Mouse (Mus musculus) midbrain, postnatal 0 days (tissue): ENCODE measurements around the gene Wiz. TPM values are rescaled to one million over a fixed set of nuclear protein-coding genes. Genes with fewer than 3 reads are reported as not detected.

ENCODE experiments used
- ATAC-seq: fragments of 200-750 bp; cut with Nextera tagmentation; 2 replicates; pipeline ENCODE4 v1.8.0; 2017; ENCODE audit warnings: moderate number of reproducible peaks, mild to moderate bottlenecking, moderate TSS enrichment, moderate library complexity; ENCODE audit not compliant: low FRiP score
- DNase-seq: peaks from one replicate; pipeline ENCODE4 v3.0.0-alpha.2; 2015; ENCODE audit warnings: low spot score
- H3K27ac ChIP-seq: fragments of 300-500 bp; sonication (generic); 2 replicates; pipeline ENCODE4 v1.5.1; 2014; ENCODE audit warnings: low read depth, mild to moderate bottlenecking, low read length, mixed read lengths
- H3K27me3 ChIP-seq: fragments of 300-500 bp; sonication (generic); 2 replicates; pipeline ENCODE4 v1.6.1; 2014; ENCODE audit warnings: low read length, control low read depth, mixed read lengths; ENCODE audit not compliant: insufficient read depth
- H3K36me3 ChIP-seq: fragments of 300-500 bp; sonication (generic); 2 replicates; pipeline ENCODE4 v1.6.1; 2014; ENCODE audit warnings: low read length, control low read depth, mixed read lengths; ENCODE audit not compliant: insufficient read depth
- H3K4me1 ChIP-seq: fragments of 300-500 bp; sonication (generic); 2 replicates; pipeline ENCODE4 v1.6.1; 2014; ENCODE audit warnings: mild to moderate bottlenecking, control low read depth, antibody characterized with exemption, low read length, mixed read lengths; ENCODE audit not compliant: insufficient read depth
- H3K4me2 ChIP-seq: fragments of 300-500 bp; sonication (generic); 2 replicates; pipeline ENCODE4 v1.6.1; 2014; ENCODE audit warnings: low read depth, mild to moderate bottlenecking, low read length, mixed read lengths; ENCODE audit not compliant: poor library complexity, severe bottlenecking
- H3K4me3 ChIP-seq: fragments of 300-500 bp; sonication (generic); 2 replicates; pipeline ENCODE4 v1.5.1; 2014; ENCODE audit warnings: low read depth, mild to moderate bottlenecking, low read length, moderate library complexity
- H3K9ac ChIP-seq: fragments of 300-500 bp; sonication (generic); replicated peaks from 2 replicates; pipeline ENCODE4 v1.6.1; 2014; ENCODE audit warnings: mild to moderate bottlenecking, low read length, moderate library complexity, mixed read lengths; ENCODE audit not compliant: poor library complexity, severe bottlenecking
- H3K9me3 ChIP-seq: fragments of 300-500 bp; sonication (generic); 2 replicates; pipeline ENCODE4 v1.6.1; 2016; ENCODE audit warnings: low read length, control low read depth
- CTCF ChIP-seq: IDR thresholded peaks from 2 replicates; pipeline ENCODE4 v1.5.1; 2016; ENCODE audit warnings: antibody characterized with exemption, mild to moderate bottlenecking
- WGBS: fragments of 180-500 bp; shearing (Covaris S2); extraction: QIAGEN DNeasy Blood & Tissue Kit; methylation state at CpG from one replicate; pipeline ENCODE4 v1.1.7; 2014; 5-methylcytosine and 5-hydroxymethylcytosine counted together
- polyA plus RNA-seq: library from polyadenylated mRNA; unstranded; fragments of >200 nt; fragmentation: Nextera tagmentation; extraction: Ambion mirVana; gene quantifications from 2 replicates; pipeline ENCODE4 v1.2.1, GENCODE M21; 2015
- total RNA-seq: library from RNA; depleted of rRNA; stranded (reverse); fragments of >200 nt; gene quantifications from 2 replicates; pipeline ENCODE4 v1.2.3, GENCODE M21; 2014

Gene Wiz
- total and polyA plus RNA-seq, 2 experiments from 2014 or later: 41.3 to 68.0 TPM

GRCm38 (mm10) chr17:32356766-32357760 lies 32.2 kb downstream of the Wiz start:
- H3K9ac ChIP-seq: no peak overlapping the region
- ATAC-seq: no peak
- H3K4me2 ChIP-seq: no peak overlapping the region
- no peak overlapping the region for H3K27ac ChIP-seq
- H3K27me3 ChIP-seq: no peaks in the 10 kb centered on the region
- no peak for DNase-seq
- no peak for TF ChIP-seq CTCF
- H3K4me1 ChIP-seq: no peaks in the 10 kb centered on the region
- H3K36me3 ChIP-seq: peaks cover 80% of the 10 kb centered on the region
- WGBS: 80% methylated on average over 24 of the region's 24 CpGs
- H3K4me3 ChIP-seq: no peak overlapping the region
- H3K9me3 ChIP-seq: no peaks in the 10 kb centered on the region

GRCm38 (mm10) chr17:32356281-32356680 lies 33.0 kb downstream of the Wiz start:
- Histone ChIP-seq H3K36me3 (peaks cover 74% of the 10 kb centered on the region), H3K4me2 (no peak overlapping the region), H3K27me3 (no peaks in the 10 kb centered on the region), H3K9ac (no peak overlapping the region), H3K9me3 (no peaks in the 10 kb centered on the region), H3K4me3 (no peak overlapping the region), H3K27ac (no peak overlapping the region), H3K4me1 (no peaks in the 10 kb centered on the region)
- 81% methylated on average over 9 of the region's 9 CpGs for WGBS
- TF ChIP-seq CTCF: no peak
- no peak for ATAC-seq
- DNase-seq: no peak

GRCm38 (mm10) chr17:32355031-32355430 lies 34.2 kb downstream of the Wiz start:
- 92% methylated on average over 6 of the region's 6 CpGs for WGBS
- no peak overlapping the region for H3K4me3 ChIP-seq
- H3K36me3 ChIP-seq: peaks cover 65% of the 10 kb centered on the region
- no peaks in the 10 kb centered on the region for H3K9me3 ChIP-seq
- no peak for ATAC-seq
- no peaks in the 10 kb centered on the region for H3K27me3 ChIP-seq
- no peak for DNase-seq
- H3K27ac ChIP-seq: no peak overlapping the region
- H3K4me1 ChIP-seq: no peaks in the 10 kb centered on the region
- H3K9ac ChIP-seq: no peak overlapping the region
- H3K4me2 ChIP-seq: no peak overlapping the region
- TF ChIP-seq CTCF: no peak

- ATAC-seq (no peak), DNase-seq (peak; percentile 26)
- Histone ChIP-seq H3K9me3 (no peaks in the 10 kb centered on the region), H3K27me3 (no peaks in the 10 kb centered on the region), H3K4me2 (no peak overlapping the region), H3K4me1 (no peaks in the 10 kb centered on the region), H3K9ac (no peak overlapping the region), H3K4me3 (no peak overlapping the region), H3K36me3 (peaks cover 57% of the 10 kb centered on the region), H3K27ac (no peak overlapping the region)
- TF ChIP-seq CTCF: no peak
- WGBS: 36% methylated on average over 5 of the region's 5 CpGs
These were observed 35.0 kb downstream of the Wiz start for GRCm38 (mm10) chr17:32354211-32354610.

GRCm38 (mm10) chr17:32353696-32354095 lies 35.5 kb downstream of the Wiz start:
- Histone ChIP-seq H3K4me3 (no peak overlapping the region), H3K27me3 (no peaks in the 10 kb centered on the region), H3K4me1 (peaks cover 5% of the 10 kb centered on the region; the same call in 1 of the 2 replicates), H3K27ac (no peak overlapping the region), H3K9ac (0 out of 2 replicates have a peak overlapping the region, but pooled peaks have one; percentile 33), H3K9me3 (no peaks in the 10 kb centered on the region), H3K4me2 (no peak overlapping the region), H3K36me3 (peaks cover 52% of the 10 kb centered on the region)
- no peak for TF ChIP-seq CTCF
- WGBS: 44% methylated on average over 4 of the region's 4 CpGs
- ATAC-seq (no peak), DNase-seq (peak; percentile 94)

- no peak for ATAC-seq
- Histone ChIP-seq H3K4me3 (no peak overlapping the region), H3K27me3 (no peaks in the 10 kb centered on the region), H3K9me3 (no peaks in the 10 kb centered on the region), H3K36me3 (peaks cover 32% of the 10 kb centered on the region), H3K4me1 (peaks cover 8% of the 10 kb centered on the region; the same call in 1 of the 2 replicates), H3K27ac (no peak overlapping the region), H3K4me2 (no peak overlapping the region), H3K9ac (no peak overlapping the region)
- DNase-seq: no peak
- no peak for TF ChIP-seq CTCF
These were observed 37.5 kb downstream of the Wiz start for GRCm38 (mm10) chr17:32351726-32352125.
